Mouse (Mus musculus) splenic B cell, adult 2 months (primary cell): ENCODE measurements around the gene Defa32.
"Not testable (repeated sequence)": the region's sequence is repeated elsewhere in the genome, so short reads cannot be mapped to it uniquely, and the experiment has no call there.

Source experiments
- DNase-seq: peaks from one replicate; pipeline ENCODE4 v3.0.0-alpha.2; 2011; ENCODE audit warnings: low read depth, low spot score
- H3K27me3 ChIP-seq: 2 replicates; pipeline ENCODE4 v1.6.1; 2012; ENCODE audit warnings: mild to moderate bottlenecking, low read length, moderate library complexity, mixed read lengths; ENCODE audit not compliant: control insufficient read depth, poor library complexity, insufficient read depth, severe bottlenecking
- H3K36me3 ChIP-seq: 2 replicates; pipeline ENCODE4 v1.6.1; 2012; ENCODE audit warnings: mild to moderate bottlenecking, low read length, moderate library complexity, mixed read lengths; ENCODE audit not compliant: control insufficient read depth, poor library complexity, insufficient read depth, severe bottlenecking

Gene Defa32

DNA sequence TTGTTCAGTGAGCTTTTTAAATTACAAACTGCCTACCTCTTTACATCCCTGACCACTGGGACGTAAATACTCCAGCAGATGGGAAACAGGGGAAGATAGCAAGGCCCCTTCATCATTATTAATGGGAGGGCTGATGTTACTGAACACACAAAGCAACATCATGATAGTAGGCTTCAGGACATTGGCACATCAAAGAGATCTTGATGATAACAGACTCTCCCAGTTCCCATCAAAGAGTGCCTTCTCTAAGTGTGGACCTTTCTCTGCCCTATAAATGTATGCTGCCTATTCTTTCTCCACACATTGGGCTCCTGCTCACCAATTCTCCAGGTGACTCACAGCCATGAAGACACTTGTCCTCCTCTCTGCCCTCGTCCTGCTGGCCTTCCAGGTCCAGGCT is at the start of gene Defa32:
Gene Defa32, plus strand, starts transcription at position 301 of the 400 bp plus-strand sequence.
- H3K36me3 ChIP-seq, DNase-seq, H3K27me3 ChIP-seq: not testable (repeated sequence)

DNA sequence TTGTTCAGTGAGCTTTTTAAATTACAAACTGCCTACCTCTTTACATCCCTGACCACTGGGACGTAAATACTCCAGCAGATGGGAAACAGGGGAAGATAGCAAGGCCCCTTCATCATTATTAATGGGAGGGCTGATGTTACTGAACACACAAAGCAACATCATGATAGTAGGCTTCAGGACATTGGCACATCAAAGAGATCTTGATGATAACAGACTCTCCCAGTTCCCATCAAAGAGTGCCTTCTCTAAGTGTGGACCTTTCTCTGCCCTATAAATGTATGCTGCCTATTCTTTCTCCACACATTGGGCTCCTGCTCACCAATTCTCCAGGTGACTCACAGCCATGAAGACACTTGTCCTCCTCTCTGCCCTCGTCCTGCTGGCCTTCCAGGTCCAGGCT is 19.9 kb upstream of the Defa32 start, which contains the start of gene Defa20:
Gene Defa20, plus strand, starts transcription at position 301 of the 400 bp plus-strand sequence.
- not testable (repeated sequence) for H3K27me3 ChIP-seq, DNase-seq, H3K36me3 ChIP-seq

DNA sequence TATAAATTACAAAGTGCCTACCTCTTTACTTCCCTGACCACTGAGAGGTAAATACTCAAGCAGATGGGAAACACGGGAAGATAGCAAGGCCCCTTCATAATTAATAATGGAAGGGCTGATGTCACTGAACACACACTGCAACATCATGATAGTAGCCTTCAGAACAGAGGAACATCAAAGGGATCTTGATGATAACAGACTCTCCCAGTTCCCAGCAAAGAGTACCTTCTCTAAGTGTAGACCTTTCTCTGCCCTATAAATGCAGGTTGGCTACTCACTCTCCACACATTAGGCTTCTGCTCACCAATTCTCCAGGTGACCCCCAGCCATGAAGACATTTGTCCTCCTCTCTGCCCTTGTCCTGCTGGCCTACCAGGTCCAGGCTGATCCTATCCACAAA is 36.3 kb downstream of the Defa32 start, which contains the start of gene Defa37:
Gene Defa37, plus strand, starts transcription at position 301 of the 400 bp plus-strand sequence.
- H3K36me3 ChIP-seq, H3K27me3 ChIP-seq, DNase-seq: not testable (repeated sequence)
